Mouse (Mus musculus): ENCODE results near the gene Glyctk.
"Not testable (repeated sequence)": the region's sequence is repeated elsewhere in the genome, so short reads cannot be mapped to it uniquely, and the experiment has no call there.

The Glyctk gene

GRCm38 (mm10) chr9:106176769-106177168, 18.8 kb upstream of the Glyctk start:
- no peak for DNase-seq (ENCODE audit: low spot score)

GRCm38 (mm10) chr9:106175552-106176200, 17.7 kb upstream of the Glyctk start:
- no peak for DNase-seq (ENCODE audit: low spot score)

GRCm38 (mm10) chr9:106173363-106173762, 15.4 kb upstream of the Glyctk start:
- DNase-seq (ENCODE audit: low spot score), result no peak

GRCm38 (mm10) chr9:106172527-106172926, 14.6 kb upstream of the Glyctk start:
- no peak for DNase-seq (ENCODE audit: low spot score)

DNA sequence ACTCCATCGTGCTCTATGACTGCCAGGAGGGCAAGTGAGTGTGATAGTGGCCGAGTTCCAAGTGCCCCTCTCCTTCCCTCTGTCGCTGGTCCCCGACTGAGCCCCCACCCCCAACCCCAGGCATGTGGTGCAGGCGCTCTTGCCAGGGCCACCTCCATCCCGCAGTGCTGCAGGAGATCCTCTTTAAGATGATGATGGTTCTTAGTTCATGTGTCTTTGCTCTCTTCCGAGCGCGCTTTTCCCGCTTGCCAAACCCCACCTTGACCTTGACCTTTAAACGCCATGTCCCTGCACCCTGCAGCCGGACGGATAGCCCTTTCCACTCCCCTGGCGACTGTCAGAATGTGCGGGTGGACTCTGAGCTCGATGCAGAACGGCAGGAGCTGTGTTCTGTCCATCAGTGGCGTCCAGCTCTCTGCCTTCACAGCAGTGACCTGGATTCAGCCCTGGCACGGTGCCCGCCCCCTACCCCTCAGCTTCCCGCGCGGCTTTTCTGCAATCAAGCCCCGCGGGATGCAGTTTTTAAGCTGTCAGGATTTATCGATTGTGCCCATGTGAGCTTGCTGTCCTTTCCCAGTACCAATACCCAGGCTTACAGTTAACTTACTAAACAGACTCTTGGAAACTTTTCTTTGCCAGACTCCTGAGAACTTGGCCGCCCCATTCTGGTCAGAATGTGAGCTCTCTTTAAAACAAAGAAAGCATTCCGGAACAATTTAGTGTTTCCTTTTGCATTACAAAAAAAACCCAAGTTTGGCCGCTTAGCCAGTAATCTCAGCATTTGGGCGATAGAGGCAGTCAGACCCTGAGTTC, 13.6 kb upstream of the Glyctk start:
- DNase-seq (ENCODE audit: low spot score), result no peak

DNA sequence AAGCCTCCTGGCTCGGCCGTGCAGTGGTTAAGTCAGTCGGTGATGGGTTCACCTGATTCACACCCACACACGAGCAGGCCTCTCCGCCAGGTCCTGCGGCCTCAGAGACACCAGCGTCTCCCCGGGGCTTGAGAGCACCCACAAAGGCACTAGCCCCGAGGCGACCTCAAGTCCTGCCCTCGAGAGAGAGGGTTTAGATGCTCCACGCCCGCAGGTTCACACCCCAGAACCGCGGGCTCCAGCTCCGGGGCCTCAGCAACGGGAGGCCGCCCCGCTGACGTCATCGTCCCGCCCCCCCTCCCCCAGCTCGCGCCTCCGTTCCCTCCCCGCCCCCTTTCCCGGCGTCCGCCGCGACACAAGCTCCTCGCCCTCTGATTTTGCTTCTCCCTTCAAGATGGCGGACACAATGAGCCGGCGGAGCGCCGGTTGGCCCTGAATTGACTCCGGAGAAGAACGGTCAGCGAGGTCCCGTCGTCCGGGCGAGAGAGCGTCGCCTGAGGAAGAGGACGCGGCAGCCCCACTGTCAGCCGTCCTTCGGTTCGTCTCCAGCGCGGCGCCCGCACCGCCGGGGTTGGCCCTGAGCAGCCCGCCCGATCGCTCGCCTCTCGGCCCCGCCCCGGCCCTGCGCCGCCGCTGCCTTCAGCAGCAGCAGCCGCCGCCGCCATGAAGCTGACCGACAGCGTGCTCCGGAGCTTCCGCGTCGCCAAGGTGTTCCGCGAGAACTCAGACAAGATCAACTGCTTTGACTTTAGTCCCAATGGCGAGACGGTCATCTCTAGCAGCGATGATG, 12.8 kb upstream of the Glyctk start, which contains the start of gene Wdr82:
Gene Wdr82 (plus strand): TSS at position 373 of the 790 bp plus-strand sequence.
- DNase-seq (ENCODE audit: low spot score), result peak; percentile 60

GRCm38 (mm10) chr9:106169917-106170316, 12.0 kb upstream of the Glyctk start:
- no peak for DNase-seq (ENCODE audit: low spot score)

DNA sequence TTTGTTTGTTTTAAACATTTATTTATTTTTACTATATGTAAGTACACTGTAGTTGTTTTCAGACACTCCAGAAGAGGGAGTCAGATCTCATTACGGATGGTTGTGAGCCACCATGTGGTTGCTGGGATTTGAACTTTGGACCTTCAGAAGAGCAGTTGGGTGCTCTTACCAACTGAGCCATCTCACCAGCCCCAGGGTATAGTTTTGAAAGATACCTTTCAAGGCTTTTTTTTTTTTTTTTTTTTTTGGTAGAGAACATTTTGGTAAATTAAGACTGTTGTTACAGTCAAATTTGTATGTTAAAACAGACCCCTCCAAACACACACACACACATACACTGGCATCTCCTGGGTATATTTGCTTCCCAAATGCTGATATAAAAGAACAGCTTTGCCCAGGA, 11.1 kb upstream of the Glyctk start:
- DNase-seq (ENCODE audit: low spot score), result not testable (repeated sequence)

GRCm38 (mm10) chr9:106167703-106168102, 9.8 kb upstream of the Glyctk start:
- no peak for DNase-seq (ENCODE audit: low spot score)

GRCm38 (mm10) chr9:106167241-106167640, 9.3 kb upstream of the Glyctk start:
- no peak for DNase-seq (ENCODE audit: low spot score)

- no peak for DNase-seq (ENCODE audit: low spot score)
Measured at GRCm38 (mm10) chr9:106166709-106167108, 8.8 kb upstream of the Glyctk start.

DNA sequence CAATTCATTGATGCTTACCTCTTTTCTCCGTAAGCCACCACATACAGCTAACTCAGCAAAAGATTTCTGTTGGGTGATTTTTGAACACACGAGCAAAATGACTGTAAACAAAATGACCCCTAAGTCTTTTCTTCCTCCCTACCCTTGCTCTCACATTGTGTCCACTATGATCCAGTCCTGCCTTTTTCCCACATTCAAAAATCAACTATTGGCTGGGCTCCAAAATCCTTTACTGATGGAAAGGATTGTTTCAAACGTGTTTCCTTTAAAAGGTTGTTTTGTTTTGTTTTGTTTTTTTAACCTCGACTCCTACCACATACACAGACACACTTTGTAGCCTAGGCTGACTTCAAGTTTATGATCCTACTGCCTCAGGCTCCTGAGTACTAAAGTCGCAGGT, 2.5 kb upstream of the Glyctk start:
- no peak for DNase-seq (ENCODE audit: low spot score)

- peak; percentile 94 for DNase-seq (ENCODE audit: low spot score)
Measured at GRCm38 (mm10) chr9:106159784-106160301, 1.9 kb upstream of the Glyctk start.

- DNase-seq (ENCODE audit: low spot score), result no peak
Measured at GRCm38 (mm10) chr9:106159237-106159636, 1.3 kb upstream of the Glyctk start.

- DNase-seq (ENCODE audit: low spot score), result no peak
Measured at GRCm38 (mm10) chr9:106157623-106157925, 364 bp downstream of the Glyctk start.

DNA sequence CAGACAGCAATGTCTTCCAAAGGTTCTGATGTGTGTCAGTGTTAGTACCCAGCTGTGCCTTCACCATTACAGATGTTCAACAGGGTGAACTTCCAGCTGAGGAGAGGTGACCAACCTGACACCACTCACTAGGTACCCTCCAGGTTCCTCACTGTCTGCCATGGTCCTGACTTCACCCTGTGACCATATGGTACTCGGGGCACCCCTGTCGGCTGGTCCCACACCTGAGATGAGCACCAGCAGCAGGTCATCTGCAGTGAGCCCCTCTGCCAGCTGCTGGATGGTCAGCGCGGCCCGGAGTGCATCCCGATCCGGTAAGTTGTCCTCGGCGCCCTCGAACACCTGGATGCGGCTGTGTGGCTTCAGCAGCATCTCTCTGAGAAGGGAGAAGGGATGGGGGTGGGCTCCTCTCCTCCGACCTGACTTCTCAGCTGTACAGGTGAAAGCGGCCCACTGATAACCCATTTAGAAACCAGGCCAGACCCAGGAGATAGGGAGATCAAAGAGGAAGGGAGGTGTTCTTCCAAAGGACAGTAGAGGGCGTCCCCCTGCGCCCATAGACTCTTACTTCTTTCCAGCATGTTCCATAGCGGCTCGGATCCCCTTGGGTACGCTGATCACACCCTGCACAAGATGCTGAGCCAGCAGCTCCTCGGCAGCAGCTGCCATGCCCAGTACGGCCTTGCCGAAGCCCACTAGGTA, 866 bp downstream of the Glyctk start:
- DNase-seq (ENCODE audit: low spot score), result no peak

DNA sequence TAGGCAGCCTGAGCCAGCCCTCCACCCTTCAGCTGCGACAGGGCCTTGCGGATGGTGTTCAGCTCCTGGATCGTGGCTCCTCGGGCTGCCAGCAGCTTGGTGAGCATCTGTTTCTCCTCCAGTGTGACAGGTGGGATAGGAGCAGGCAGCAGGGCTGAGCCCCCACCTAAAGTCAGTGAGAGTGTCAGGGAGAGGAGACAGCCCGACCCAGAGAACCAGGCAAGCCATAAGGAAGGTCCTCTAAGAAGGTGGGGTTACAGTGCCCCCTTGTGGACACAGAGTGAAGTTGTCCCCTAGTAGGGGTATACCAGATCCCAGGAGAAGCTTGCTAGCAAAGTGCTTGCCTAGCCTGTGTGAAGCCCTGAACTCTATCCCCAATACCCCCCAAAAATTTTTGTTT, 1.5 kb downstream of the Glyctk start:
- no peak for DNase-seq (ENCODE audit: low spot score)

DNA sequence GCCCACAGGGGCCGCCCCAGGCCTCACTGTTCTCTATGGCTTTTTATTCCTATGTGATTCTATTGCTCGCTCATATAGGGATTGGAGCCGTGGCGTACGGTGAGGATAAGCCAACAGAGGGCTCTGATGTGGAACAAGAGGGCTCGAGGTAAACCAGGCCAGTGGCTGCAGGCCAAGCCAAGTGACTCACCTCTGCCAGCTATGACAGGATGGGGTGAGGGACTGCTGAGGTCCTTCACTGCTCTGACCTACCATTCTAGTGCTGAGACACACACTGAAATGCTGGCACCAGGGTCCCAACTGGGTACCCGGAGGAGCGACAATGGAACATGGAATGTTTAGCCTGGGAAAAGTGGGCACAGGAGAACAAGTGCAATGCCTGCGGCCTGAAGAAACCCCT, 3.8 kb downstream of the Glyctk start:
- DNase-seq (ENCODE audit: low spot score), result no peak

- no peak for DNase-seq (ENCODE audit: low spot score)
Measured at GRCm38 (mm10) chr9:106149399-106149754, 8.6 kb downstream of the Glyctk start.

DNA sequence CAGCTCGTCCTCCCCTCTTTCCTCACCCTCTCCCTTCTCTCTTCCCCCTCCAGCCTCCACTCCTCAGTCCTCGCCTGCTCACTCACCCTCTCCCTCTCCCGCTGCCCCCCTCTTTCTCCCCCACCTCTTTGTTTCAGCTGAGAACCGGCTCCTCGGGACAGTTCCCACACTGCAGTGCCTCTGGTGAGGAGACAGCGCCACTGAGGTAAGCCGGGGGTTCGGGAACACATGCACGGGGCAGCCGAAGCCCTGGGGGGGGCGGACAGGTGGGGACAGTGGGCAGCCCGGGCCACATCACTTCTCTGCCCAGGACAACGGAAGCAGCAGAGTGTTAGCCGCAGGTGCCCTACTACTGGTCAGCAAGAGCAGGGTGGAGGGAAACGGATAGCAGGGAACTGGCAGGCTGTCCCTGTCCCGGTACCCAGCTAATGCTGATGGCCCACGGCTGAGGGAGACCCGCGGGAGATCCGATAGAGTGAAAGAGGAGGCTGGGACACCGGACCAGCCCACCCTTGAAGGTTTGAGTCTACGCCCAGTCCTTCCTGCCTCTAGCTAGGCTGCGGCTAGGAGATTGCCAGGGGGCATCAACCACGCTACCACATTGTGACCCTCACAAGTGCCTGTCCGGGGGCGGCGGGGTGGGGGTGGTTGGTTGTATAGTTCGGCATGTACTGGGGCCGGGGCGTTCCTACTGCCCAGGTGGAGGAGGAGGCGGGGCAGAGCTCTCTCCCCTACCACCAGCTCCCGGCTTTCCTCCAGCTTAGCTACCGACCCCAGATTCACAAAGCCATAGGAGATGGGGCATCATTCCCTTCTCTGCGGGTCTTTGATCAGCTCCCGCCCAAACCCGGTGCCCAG, 9.2 kb downstream of the Glyctk start:
- DNase-seq (ENCODE audit: low spot score), result no peak

GRCm38 (mm10) chr9:106147851-106148431, 10.0 kb downstream of the Glyctk start:
- DNase-seq (ENCODE audit: low spot score), result no peak
